Mouse (Mus musculus) liver, embryonic 18 days (tissue): ENCODE results near the gene Gck. TPM values are rescaled to one million over a fixed set of nuclear protein-coding genes. Genes with fewer than 3 reads are reported as not detected.

Experiments used
- polyA plus RNA-seq: library from polyadenylated mRNA; depleted of rRNA; stranded (reverse); fragments of >200 nt; gene quantifications from 2 replicates; pipeline ENCODE4 v1.2.3, GENCODE M21; 2012; rRNA removed

The Gck gene
- 9.9 and 21.9 TPM in 2 replicates for polyA plus RNA-seq

GRCm38 (mm10) chr11:5949586-5950352 lies at the start of gene Gck:
Gene Gck, minus strand, starts transcription at chr11:5950081.

GRCm38 (mm10) chr11:5955546-5956276 lies 5.8 kb upstream of the Gck start, which contains the start of gene Ykt6:
Gene Ykt6, plus strand, starts transcription at chr11:5955693.

GRCm38 (mm10) chr11:5898531-5898930 lies 51.4 kb downstream of the Gck start, which contains the start of gene Myl7:
Gene Myl7, minus strand, starts transcription at chr11:5898782.

GRCm38 (mm10) chr11:5877921-5878526 lies 71.9 kb downstream of the Gck start, which contains the start of gene Pold2:
Gene Pold2, minus strand, starts transcription at chr11:5878292.

GRCm38 (mm10) chr11:5861678-5862393 lies 88.0 kb downstream of the Gck start, which contains the start of gene Aebp1:
Gene Aebp1, plus strand, starts transcription at chr11:5861947.

Other genes starting within 250 kb of the Gck start
- 58.1 and 61.8 TPM in 2 replicates for gene Mrps24, start 234.4 kb downstream of the Gck start, polyA plus RNA-seq
- 3.8 and 4.0 TPM in 2 replicates for gene Urgcp, start 187.7 kb downstream of the Gck start, polyA plus RNA-seq
- 30.6 and 33.7 TPM in 2 replicates for gene Dbnl, start 161.6 kb downstream of the Gck start, polyA plus RNA-seq
- gene Pgam2, start 146.3 kb downstream of the Gck start, polyA plus RNA-seq = 0.22 and 0.72 TPM in 2 replicates
- gene Polm, start 112.1 kb downstream of the Gck start, polyA plus RNA-seq = 5.3 and 5.4 TPM in 2 replicates
- 2.3 and 3.0 TPM in 2 replicates for gene Aebp1, start 88.1 kb downstream of the Gck start, polyA plus RNA-seq
- gene Pold2, start 71.8 kb downstream of the Gck start, polyA plus RNA-seq = 33.2 and 39.5 TPM in 2 replicates
- 1.9 and 2.0 TPM in 2 replicates for gene Myl7, start 51.3 kb downstream of the Gck start, polyA plus RNA-seq
- gene Ykt6, start 5.6 kb upstream of the Gck start, polyA plus RNA-seq = 17.0 and 19.3 TPM in 2 replicates
- 2.4 and 2.7 TPM in 2 replicates for gene Camk2b, start 116.3 kb upstream of the Gck start, polyA plus RNA-seq
- 0.08 and 0.10 TPM in 2 replicates for gene A730071L15Rik, start 249.9 kb upstream of the Gck start, polyA plus RNA-seq